Mouse (Mus musculus) embryonic facial prominence, embryonic 13.5 days (tissue): Measurements from ENCODE around the gene Racgap1. TPM values are rescaled to one million over a fixed set of nuclear protein-coding genes. Genes with fewer than 3 reads are reported as not detected.
A peak's percentile ranks its signal among the peaks of the same experiment; 100 is the strongest.

Source experiments
- ATAC-seq: fragments of 200-750 bp; cut with Nextera tagmentation; 2 replicates; pipeline ENCODE4 v1.8.0; 2017; ENCODE audit warnings: low read depth; ENCODE audit not compliant: insufficient number of reproducible peaks, insufficient read depth, low FRiP score, low TSS enrichment
- H3K27ac ChIP-seq: fragments of 300-500 bp; sonication (generic); 2 replicates; pipeline ENCODE4 v1.5.1; 2015; ENCODE audit warnings: moderate library complexity, mild to moderate bottlenecking, inconsistent platforms
- H3K27me3 ChIP-seq: fragments of 300-500 bp; sonication (generic); 2 replicates; pipeline ENCODE4 v1.6.1; 2015; ENCODE audit warnings: mild to moderate bottlenecking, inconsistent platforms
- H3K36me3 ChIP-seq: fragments of 300-500 bp; sonication (generic); 2 replicates; pipeline ENCODE4 v1.6.1; 2015; ENCODE audit warnings: mild to moderate bottlenecking, inconsistent platforms
- H3K4me1 ChIP-seq: fragments of 300-500 bp; sonication (generic); 2 replicates; pipeline ENCODE4 v1.6.1; 2015; ENCODE audit warnings: inconsistent platforms
- H3K4me2 ChIP-seq: fragments of 300-500 bp; sonication (generic); 2 replicates; pipeline ENCODE4 v1.6.1; 2015; ENCODE audit warnings: moderate library complexity, mild to moderate bottlenecking, inconsistent platforms
- H3K4me3 ChIP-seq: fragments of 300-500 bp; sonication (generic); 2 replicates; pipeline ENCODE4 v1.5.1; 2015; ENCODE audit warnings: mild to moderate bottlenecking, inconsistent platforms
- H3K9ac ChIP-seq: fragments of 300-500 bp; sonication (generic); 2 replicates; pipeline ENCODE4 v1.6.1; 2015; ENCODE audit warnings: mild to moderate bottlenecking, inconsistent platforms
- H3K9me3 ChIP-seq: fragments of 300-500 bp; sonication (generic); 2 replicates; pipeline ENCODE4 v1.6.1; 2016; ENCODE audit warnings: inconsistent platforms
- WGBS: fragments of 180-500 bp; shearing (Covaris S2); methylation state at CpG from one replicate; pipeline ENCODE4 v1.1.7; 2015; ENCODE audit warnings: mixed read lengths; 5-methylcytosine and 5-hydroxymethylcytosine counted together
- polyA plus RNA-seq: library from polyadenylated mRNA; unstranded; fragments of >200 nt; fragmentation: Nextera tagmentation; extraction: Ambion mirVana; gene quantifications from 2 replicates; pipeline ENCODE4 v1.2.1, GENCODE M21; 2015

The Racgap1 gene
- polyA plus RNA-seq, 1 experiment from 2014 or later = 131 TPM

DNA sequence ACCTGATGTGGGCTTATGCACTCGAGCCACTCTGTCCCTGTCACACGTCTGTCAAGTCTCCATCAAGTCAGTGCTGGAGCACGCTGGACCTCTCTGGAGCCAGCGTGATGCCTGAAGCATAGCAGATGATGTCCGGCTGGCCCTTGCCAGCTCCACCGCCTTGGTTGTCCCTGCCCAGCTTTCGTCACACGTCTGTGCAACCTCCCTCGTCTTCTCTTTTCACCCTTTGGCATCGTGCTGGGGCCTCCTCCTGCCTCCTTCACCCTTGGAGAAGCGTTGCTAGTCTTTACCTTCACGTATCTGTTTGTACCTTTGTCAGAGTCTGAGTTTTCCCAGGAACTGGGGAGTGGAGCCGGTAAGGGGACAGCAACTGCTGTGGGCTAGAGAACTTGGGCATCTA is 37.2 kb downstream of the Racgap1 start:
- Histone ChIP-seq H3K4me2 (peak overlapping the region; percentile 37), H3K36me3 (no peaks in the 10 kb centered on the region; the same call in 1 of the 2 replicates), H3K9me3 (no peaks in the 10 kb centered on the region), H3K27ac (0 out of 2 replicates have a peak overlapping the region, but pooled peaks have one; percentile 17), H3K4me1 (peaks cover 29% of the 10 kb centered on the region), H3K27me3 (peaks cover 29% of the 10 kb centered on the region), H3K9ac (0 out of 2 replicates have a peak overlapping the region, but pooled peaks have one; percentile 0), H3K4me3 (no peak overlapping the region)
- ATAC-seq = no peak
- 74% methylated on average over 13 of the region's 13 CpGs for WGBS

DNA sequence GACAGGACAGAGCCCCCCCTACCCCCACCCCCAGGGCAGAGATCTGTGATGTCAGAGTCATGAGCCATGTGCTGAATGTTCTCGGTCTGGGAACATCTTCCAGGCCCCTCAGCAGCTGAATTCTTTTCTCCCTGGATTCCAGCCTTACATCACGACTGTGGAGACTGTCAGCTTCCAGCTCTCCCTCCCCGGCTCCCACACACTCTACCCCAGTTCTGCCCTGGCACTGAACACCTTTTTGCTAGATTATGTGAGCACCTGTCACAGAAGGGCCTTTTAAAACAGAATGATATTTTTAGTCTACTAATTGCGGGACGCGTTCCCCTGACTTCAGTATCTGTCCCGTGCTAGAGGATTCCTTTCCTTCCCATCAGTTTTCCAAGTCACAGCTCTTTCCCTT is 39.9 kb downstream of the Racgap1 start:
- no peak for ATAC-seq
- no peak overlapping the region for H3K4me3 ChIP-seq
- H3K9ac ChIP-seq = no peak overlapping the region
- 62% methylated on average over 7 of the region's 7 CpGs for WGBS
- peaks cover 52% of the 10 kb centered on the region for H3K4me1 ChIP-seq
- no peak overlapping the region for H3K4me2 ChIP-seq
- H3K36me3 ChIP-seq = no peaks in the 10 kb centered on the region
- no peak overlapping the region for H3K27ac ChIP-seq
- H3K9me3 ChIP-seq = no peaks in the 10 kb centered on the region
- H3K27me3 ChIP-seq = peaks cover 47% of the 10 kb centered on the region

DNA sequence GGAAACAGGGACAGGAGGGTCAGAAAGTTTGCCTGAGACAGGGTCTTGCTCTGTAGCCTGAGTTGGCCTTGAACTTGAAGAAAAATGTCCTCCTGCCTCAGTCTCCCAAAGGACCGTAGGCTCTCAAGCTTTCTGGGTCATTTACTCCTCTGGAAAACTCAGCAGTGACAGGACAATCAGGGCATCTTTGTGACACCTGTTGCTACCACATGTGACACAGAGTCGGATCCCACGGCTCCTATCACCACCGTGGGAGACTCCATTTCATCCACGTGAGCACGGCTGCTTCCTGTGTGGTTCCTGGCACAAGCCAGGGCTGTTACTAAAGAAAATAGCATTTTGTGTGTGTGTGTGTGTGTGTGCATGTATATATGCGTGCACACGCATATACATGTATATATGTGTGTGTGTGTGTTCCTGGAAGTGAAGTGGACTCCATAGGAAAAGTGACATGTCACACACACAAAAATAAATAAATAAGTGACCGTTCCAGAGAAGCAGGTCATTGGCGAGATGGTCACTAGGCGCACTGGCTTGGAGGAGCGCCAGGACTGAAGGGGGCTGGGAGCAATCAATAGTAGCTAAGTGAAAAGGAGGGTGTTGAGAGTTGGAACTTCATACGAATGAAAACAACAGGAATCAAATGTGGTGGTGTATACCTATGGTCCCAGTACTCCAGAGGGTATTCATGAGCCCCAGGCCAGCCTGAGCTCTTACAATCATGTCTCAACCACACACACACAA is 42.9 kb downstream of the Racgap1 start:
- H3K27ac ChIP-seq = no peak overlapping the region
- ATAC-seq = no peak
- H3K9ac ChIP-seq = peak overlapping the region; percentile 21; the same call in 1 of the 2 replicates
- WGBS = 69% methylated on average over 13 of the region's 13 CpGs
- H3K36me3 ChIP-seq = no peaks in the 10 kb centered on the region
- peaks cover 40% of the 10 kb centered on the region for H3K4me1 ChIP-seq
- no peaks in the 10 kb centered on the region for H3K9me3 ChIP-seq
- no peak overlapping the region for H3K4me3 ChIP-seq
- no peak overlapping the region for H3K4me2 ChIP-seq
- peaks cover 63% of the 10 kb centered on the region for H3K27me3 ChIP-seq

DNA sequence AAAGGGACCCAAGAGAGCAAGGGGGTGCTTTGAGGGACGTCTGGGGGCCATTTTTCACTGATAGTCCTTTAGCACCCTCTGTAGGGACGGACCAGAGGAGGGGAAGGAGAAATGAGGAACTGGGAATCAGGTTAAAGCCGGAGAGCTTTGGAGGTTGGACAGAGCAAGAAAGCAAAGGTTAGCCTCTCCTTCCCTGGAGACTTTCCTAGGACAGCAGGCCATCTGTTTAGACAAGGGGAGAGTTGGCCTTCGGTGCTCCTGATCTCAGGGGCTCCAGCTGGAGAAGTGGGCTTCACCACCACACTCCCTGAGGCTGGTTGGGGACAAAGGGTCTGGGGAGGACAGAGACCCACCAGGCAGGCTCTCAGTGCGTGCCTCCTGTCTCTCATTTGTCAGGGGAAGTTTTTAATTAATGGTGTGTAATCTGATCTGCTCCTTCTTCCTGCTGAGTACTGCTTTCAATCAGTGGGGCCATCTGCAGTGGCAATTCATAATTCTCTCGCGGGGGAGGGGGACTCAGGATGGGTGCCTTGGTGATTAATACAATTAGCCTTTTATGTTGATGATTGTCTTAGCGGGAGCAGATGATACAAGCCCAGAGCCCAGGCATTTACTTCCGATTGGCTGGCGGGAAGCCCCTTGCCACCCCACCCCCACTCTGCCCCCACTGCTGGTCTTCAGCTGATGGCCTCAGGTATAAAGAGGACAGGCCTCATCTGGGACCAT is 43.9 kb downstream of the Racgap1 start:
- peaks cover 48% of the 10 kb centered on the region for H3K4me1 ChIP-seq
- no peak for ATAC-seq
- H3K36me3 ChIP-seq = no peaks in the 10 kb centered on the region
- H3K9me3 ChIP-seq = no peaks in the 10 kb centered on the region
- no peak overlapping the region for H3K4me3 ChIP-seq
- H3K27me3 ChIP-seq = peaks cover 70% of the 10 kb centered on the region
- 8% methylated on average over 10 of the region's 10 CpGs for WGBS
- H3K4me2 ChIP-seq = peak overlapping the region; percentile 14; the same call in 1 of the 2 replicates
- H3K27ac ChIP-seq = no peak overlapping the region
- H3K9ac ChIP-seq = no peak overlapping the region

DNA sequence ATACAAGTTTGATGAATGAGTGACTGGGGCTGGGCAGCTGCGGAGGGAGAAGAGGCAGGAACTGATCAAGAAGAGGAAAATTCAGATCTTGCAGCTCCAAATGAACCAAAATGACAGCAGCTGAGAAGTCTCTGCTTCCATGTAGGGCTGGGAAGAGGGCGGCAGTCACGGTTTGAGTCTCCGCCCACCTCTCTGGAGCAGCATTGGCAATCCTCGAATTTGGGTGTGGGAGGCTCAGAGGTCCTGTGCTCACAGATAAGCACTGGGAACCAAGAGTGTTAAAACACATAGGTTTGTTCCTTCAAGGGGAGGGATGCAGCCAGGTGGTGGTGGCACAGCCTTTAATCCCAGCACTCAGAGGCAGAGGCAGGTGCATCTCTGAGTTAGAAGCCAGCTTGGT is 44.9 kb downstream of the Racgap1 start:
- Histone ChIP-seq H3K27ac (no peak overlapping the region), H3K4me1 (peaks cover 45% of the 10 kb centered on the region), H3K4me2 (no peak overlapping the region), H3K36me3 (no peaks in the 10 kb centered on the region), H3K9ac (no peak overlapping the region), H3K27me3 (peaks cover 77% of the 10 kb centered on the region), H3K9me3 (no peaks in the 10 kb centered on the region), H3K4me3 (no peak overlapping the region)
- no peak for ATAC-seq
- WGBS = 24% methylated on average over 5 of the region's 5 CpGs

DNA sequence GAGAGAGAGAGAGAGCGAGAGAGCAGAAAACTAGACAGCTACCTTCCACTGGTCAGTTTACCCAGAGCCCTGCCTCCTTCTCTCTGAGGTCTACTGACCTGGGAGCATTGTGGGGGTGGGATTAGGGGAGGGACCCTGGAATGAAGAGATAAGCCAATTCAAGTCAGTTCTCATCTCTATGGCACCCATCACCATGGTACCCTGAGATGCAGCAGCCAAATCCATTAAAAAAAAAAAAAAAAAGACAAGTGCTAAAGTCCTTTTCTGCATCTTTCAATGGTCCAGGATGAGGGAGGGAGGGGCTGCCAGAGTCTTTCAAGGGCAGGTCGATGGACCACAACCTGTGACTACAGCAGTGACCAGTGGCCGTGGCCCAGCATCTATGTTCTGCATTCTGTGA is 45.9 kb downstream of the Racgap1 start:
- peaks cover 38% of the 10 kb centered on the region for H3K4me1 ChIP-seq
- no peak overlapping the region for H3K27ac ChIP-seq
- no peaks in the 10 kb centered on the region for H3K9me3 ChIP-seq
- H3K9ac ChIP-seq = no peak overlapping the region
- no peak for ATAC-seq
- 80% methylated on average over 3 of the region's 3 CpGs for WGBS
- H3K36me3 ChIP-seq = no peaks in the 10 kb centered on the region
- H3K4me3 ChIP-seq = no peak overlapping the region
- H3K27me3 ChIP-seq = peaks cover 79% of the 10 kb centered on the region
- no peak overlapping the region for H3K4me2 ChIP-seq

DNA sequence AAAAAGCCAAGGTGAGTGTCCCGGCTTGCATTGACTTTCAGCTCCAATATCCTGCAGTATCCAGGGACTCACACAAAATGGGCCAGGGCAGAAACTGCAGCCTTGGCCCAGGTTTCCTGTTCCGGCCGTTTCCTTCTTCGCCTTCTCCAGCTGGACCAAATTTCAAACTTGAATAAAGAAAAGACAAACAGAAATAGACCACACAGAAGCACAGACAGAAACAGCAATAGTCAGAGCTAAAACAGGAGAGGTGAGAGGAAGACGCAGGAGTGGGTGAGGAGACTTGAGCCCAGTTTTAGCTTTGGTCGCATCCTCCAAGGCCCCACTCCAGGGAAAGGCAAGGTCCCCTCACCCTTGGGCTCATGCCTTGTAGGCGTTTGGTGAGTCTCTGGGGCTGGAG is 48.2 kb downstream of the Racgap1 start:
- no peaks in the 10 kb centered on the region for H3K9me3 ChIP-seq
- H3K27me3 ChIP-seq = peaks cover 87% of the 10 kb centered on the region
- no peak for ATAC-seq
- H3K4me1 ChIP-seq = peaks cover 29% of the 10 kb centered on the region
- no peak overlapping the region; the same call in 1 of the 2 replicates for H3K27ac ChIP-seq
- no peak overlapping the region for H3K4me3 ChIP-seq
- H3K9ac ChIP-seq = 0 out of 2 replicates have a peak overlapping the region, but pooled peaks have one; percentile 12
- WGBS = 59% methylated on average over 7 of the region's 7 CpGs
- no peaks in the 10 kb centered on the region for H3K36me3 ChIP-seq
- no peak overlapping the region for H3K4me2 ChIP-seq

DNA sequence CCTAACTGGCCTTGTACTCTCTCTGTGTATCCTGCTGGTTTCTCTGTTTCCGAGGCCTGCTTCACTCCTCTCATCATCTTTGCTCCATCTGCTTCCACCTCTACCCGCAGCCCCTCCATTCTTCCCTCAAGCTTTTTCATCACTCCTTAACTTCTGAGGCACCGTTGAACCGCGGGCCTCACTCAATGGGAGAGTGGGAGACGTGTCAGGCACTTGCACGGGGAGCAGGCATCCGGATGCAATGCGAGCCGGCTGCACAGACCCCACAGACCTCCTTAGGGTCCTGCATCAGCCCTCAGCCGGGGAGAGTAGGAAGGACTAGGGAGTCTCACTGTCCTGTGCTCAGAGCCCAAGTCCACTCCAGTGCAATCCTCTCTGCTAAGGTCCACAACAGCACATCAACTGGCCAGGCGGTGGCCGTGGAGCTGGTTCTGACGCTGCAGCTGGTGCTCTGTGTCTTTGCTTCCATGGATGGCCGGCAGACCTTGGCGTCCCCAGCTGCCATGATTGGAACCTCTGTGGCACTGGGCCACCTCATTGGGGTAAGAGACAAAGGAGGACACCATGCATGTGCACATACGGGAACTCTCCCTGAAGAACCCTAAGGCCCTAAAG is 49.1 kb downstream of the Racgap1 start:
- Histone ChIP-seq H3K9me3 (no peaks in the 10 kb centered on the region), H3K4me2 (no peak overlapping the region), H3K4me1 (peaks cover 20% of the 10 kb centered on the region), H3K36me3 (no peaks in the 10 kb centered on the region), H3K9ac (no peak overlapping the region), H3K4me3 (no peak overlapping the region), H3K27ac (no peak overlapping the region), H3K27me3 (peaks cover 89% of the 10 kb centered on the region)
- no peak for ATAC-seq
- 58% methylated on average over 17 of the region's 17 CpGs for WGBS

DNA sequence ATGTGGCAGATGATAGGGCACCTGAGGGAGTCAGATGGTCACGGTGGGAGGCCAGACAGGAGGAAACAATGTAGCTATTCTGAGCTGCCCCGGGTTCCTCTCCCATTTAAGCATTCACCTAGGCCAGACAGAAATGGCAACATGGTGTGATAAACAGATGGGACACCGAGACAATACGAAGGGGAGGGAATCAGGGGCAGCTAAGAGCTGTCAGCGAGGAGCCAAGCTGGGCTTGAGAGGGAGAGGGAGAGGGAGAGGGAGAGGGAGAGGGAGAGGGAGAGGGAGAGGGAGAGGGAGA is 49.7 kb downstream of the Racgap1 start:
- peaks cover 89% of the 10 kb centered on the region for H3K27me3 ChIP-seq
- H3K9ac ChIP-seq = no peak overlapping the region
- 27% methylated on average over 5 of the region's 5 CpGs for WGBS
- no peak overlapping the region for H3K4me3 ChIP-seq
- H3K9me3 ChIP-seq = no peaks in the 10 kb centered on the region
- no peak overlapping the region for H3K27ac ChIP-seq
- no peaks in the 10 kb centered on the region for H3K36me3 ChIP-seq
- no peak overlapping the region for H3K4me2 ChIP-seq
- no peak for ATAC-seq
- H3K4me1 ChIP-seq = peaks cover 17% of the 10 kb centered on the region

DNA sequence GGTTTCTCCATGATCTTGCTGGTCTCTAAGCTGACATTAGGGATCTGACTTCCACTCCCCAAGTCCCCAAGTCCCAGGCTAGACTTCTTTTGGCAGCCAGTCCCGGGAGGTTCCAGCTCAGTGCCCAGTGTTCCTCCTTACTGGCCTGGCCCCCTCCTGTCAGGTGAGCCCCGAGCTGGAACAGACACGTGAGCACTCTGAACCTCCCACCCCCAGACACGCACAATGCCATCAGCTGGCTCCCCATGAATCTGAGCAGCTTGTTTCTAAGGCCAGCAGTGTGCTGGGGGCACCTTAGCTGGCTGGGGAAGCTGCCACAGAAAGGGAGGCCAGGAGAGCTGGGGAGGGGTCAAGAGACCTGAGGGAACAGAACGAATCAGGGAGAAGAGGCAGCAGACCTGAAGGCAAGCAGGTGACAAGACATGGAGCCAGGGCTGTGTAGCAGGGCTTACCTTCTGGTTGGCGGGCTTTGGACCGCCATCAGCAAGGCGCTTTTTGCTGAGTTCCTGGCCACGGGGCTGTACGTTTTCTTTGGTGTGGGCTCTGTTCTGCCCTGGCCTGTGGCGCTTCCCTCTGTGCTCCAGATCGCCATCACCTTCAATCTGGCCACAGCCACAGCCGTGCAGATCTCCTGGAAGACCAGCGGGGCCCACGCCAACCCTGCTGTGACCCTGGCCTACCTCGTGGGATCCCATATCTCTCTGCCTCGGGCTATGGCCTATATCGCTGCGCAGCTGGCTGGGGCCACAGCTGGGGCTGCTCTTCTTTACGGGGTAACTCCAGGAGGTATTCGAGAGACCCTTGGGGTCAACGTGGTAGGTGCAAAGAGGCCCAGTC is 50.3 kb downstream of the Racgap1 start, which contains the start of gene Aqp6:
Aqp6 (plus strand) TSS at position 415 of the 837 bp plus-strand sequence.
- H3K36me3 ChIP-seq = no peaks in the 10 kb centered on the region
- H3K9me3 ChIP-seq = no peaks in the 10 kb centered on the region
- 54% methylated on average over 22 of the region's 22 CpGs for WGBS
- peaks cover 89% of the 10 kb centered on the region for H3K27me3 ChIP-seq
- no peak within 1 kb of the TSS for H3K27ac ChIP-seq
- H3K4me2 ChIP-seq = no peak within 1 kb of the TSS
- H3K4me1 ChIP-seq = peaks cover 11% of the 10 kb centered on the region
- no peak within 1 kb of the TSS for H3K4me3 ChIP-seq
- no peak for ATAC-seq
- 0 out of 2 replicates have a peak within 1 kb of the TSS, but pooled peaks have one; percentile 16 for H3K9ac ChIP-seq
